Mouse (Mus musculus) adrenal gland, postnatal 4 days (tissue): ENCODE data around the gene Sync. TPM values are rescaled to one million over a fixed set of nuclear protein-coding genes. Genes with fewer than 3 reads are reported as not detected.

Experiments
- DNase-seq, 2 experiments: peaks; one replicate each; pipeline ENCODE4 v3.0.0; 2021 to 2022; ENCODE audit warnings: low spot score in 2 of 2, mixed read lengths in 2 of 2
- total RNA-seq, 2 experiments: library from RNA; stranded (reverse); gene quantifications; 2 replicates each; pipeline ENCODE4 v1.2.3; 2021

Gene Sync
- total RNA-seq, 2 experiments from 2014 or later = 3.8 to 4.4 TPM

DNA sequence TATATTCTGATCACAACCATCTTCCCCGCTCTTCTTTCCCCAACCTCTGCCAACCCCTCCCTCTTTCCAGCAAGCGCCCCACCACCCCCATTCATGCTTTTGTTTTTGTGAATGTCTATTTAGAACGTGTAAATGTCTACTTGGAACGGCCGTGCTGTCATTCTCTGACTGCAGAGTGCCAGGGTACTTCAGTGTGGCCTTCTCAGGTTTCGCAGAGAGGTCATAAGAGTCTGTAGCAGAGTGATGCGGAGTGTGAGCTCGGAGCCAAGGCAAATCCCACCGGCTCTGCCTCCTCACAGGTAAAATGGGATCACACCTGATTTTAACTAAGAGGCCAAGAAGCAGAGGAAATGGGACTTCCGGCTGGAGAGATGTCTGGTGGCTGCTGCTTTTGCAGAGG, 11.7 kb downstream of the Sync start:
- DNase-seq = no peak

DNA sequence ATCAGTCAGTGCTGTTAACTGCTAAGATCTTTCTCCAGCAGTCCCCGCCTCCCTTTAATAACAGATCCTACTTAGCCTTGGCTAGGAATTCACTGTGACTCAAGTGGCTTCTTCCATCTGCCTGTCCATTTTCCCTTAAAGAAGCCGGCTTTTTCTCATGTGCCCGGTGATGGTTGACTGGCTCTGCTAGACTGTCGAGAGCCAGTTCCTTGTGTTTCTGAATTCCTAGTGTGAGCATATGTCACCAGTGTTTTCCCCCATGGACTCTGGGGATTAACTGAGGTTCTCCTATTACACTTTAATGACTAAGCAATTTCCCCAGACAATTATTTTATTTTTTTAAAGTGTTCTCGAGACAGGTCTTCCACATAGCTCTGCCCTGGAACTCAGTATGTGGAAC, 16.0 kb downstream of the Sync start:
- DNase-seq = no peak

DNA sequence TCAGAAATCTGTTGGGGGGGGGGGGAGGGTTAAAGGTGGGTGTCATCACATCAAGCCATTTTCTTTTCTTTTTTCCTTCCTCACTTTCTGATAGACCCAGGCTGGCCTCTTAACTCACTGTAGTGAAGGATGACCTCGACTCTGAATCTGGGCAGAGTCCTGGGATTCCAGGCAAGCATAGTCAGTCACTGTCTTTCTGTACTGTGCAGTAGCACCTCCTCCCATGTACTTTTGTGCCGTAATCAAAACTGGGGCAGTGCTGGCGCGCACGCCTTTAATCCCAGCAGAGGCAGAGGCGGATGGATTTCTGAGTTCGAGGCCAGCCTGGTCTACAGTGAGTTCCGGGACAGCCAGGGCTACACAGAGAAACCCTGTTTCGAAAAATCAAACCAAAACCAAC, 16.4 kb downstream of the Sync start:
- DNase-seq = no peak

DNA sequence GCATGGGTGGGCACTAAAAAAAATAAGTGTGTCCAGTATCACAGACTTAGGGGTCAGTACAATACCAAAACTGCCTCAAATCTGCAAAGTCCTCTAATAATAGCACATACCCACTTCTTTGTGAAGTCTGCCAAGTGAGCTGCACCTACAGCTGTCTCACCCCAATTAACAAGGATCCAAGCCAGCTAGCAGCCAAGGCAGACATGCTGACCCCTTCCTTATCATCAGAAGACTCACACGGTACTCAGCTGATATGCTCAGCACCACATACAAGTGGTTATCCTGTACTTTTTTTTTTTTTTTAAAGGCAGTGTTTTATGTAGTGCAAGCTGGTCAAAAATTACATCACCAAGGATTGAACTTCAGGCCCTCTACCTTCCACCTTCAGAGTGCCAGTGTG, 16.9 kb downstream of the Sync start:
- DNase-seq = no peak

DNA sequence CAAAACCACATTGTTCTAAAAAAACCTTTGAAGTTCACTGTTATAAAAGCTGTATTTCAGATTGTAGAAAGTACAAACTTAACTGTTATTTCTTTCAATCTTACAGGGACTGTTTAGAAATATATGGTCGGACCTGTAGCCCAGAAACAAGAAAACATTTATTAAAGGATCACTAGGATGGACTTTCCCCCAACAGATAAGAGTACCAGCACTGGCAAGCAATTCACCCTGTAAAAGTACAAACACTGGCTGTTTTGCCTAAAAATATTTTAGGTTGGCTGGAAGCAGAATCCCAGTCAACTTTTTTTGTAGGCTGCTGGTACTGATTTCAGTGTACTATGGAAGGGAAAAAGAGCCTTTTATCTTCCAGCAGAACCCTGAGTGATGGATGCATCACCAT, 20.5 kb downstream of the Sync start:
- no peak for DNase-seq

DNA sequence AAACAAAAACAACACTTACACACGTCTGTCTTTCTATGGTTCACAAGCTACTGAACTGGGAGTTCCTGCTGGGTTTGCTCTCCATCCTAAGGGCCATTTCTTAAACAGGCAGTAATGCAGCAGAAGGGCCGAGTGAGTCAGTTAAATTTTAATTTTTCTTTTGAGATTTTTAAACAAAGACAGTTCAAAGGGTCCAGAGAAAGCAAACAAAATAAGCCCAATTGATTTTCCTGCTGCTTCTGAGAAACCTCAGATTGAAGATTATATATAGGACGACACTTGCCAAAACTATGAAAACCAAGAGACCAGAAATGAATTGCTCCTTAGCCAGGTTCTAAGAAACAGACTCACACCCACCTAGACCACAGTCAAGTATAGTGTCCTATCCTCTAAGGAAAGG, 26.5 kb downstream of the Sync start:
- DNase-seq = no peak

DNA sequence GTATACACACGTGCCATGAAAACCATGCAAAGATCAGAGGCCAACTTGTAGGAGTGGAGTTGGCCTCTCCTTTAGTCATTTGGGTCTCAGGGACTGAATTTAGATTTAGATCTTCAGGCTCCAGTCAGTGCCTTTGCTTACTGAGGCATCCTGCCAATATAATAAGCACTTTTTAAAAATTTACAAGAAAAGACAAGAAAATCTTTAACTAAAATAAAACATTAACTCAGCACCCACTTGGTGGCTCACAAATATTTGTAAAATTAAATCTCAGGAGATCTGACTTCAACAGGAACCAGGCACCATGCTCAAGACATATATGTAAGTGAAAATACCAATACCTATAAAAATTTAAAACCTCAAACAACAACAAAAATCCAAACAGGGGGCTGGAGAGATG, 33.5 kb downstream of the Sync start:
- no peak for DNase-seq

DNA sequence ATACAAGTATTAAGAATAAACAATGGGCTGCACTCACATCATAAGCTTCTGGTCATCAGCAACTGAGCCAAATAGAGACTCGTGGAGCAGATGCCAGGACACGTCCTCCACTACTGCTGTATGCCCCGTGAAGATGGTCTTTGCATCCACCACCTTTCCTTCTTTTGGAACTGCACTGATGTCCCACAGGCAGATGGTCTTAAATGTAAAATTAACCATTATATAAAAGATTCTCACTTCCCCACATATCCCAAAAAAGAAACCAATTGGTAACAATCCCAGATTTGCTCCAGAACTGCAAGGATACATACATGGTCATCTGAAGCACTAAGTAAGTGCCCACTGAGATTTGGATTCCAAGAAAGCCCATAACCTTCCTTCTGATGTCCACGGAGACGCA, 34.6 kb downstream of the Sync start:
- no peak for DNase-seq

DNA sequence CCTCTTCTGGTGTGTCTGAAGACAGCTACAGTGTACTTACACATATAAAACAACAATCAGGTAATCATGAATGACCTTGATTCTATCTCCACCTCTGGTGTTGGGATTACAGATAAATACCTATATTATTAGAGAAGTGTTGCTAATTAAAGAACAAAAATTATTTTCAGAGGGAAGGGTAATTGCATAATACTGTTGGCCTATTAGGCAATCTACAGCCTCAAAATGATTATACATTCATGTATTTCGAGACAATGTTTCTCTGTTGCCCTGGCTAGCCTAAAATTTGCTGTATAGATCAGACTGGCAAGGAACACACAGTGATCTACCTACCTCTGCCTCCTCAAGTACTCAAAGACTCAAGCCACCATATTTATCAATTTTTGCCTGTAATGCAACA, 36.1 kb downstream of the Sync start:
- no peak for DNase-seq

DNA sequence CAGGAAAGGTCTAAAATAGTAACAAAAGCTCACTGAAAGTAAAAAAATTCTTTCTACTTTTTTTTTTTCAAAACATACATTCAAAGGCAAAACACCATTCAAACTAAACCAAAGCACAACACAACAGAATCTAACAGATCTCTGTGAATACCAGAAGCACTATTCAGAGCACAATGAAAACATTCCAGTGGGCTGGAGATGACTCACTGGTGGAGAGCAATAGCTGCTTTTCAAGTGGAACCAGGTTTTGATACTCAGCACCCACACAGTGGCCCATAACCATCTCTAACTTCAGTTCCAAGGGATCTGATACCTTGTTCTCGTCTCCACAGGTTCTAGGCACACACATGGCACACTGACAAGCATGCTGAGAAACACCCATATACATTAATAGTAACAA, 37.3 kb downstream of the Sync start:
- DNase-seq = no peak

DNA sequence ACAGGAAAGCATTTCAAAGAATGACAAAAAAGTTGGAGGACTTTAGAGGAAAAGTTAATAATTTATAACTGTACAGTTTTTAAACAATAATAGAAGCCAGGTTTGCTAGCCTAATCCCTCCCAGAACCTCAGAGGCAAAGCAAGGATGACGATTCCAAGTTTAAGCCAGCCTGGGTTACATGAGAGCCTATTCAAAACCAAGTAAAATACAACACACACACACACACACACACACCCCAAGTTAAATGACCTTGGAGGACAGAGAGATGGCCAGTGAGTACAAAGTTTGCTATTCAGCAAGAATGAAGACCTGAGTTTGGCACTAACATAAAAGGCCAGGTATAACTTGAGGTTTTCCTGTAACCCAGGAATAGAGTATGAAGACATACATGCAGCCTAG, 38.8 kb downstream of the Sync start:
- no peak for DNase-seq

DNA sequence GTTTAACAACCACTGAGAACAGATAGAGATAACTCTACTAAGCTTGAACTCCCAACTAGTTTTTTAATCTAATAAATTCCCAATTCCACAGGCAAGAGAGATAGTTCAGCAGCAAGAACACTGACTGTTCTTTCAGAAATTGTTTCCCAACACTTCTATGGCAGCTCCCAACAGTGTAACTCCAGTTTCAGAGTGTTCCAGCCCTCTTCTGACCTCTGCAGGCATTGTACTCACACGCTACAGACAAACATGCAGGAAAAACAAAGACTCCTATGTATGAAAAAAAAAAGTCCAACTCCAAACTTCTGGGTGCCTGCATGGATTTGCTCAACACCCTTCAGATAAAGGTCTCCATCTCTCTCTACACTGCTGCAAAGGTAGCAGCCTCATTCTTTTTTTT, 45.4 kb downstream of the Sync start:
- no peak for DNase-seq

DNA sequence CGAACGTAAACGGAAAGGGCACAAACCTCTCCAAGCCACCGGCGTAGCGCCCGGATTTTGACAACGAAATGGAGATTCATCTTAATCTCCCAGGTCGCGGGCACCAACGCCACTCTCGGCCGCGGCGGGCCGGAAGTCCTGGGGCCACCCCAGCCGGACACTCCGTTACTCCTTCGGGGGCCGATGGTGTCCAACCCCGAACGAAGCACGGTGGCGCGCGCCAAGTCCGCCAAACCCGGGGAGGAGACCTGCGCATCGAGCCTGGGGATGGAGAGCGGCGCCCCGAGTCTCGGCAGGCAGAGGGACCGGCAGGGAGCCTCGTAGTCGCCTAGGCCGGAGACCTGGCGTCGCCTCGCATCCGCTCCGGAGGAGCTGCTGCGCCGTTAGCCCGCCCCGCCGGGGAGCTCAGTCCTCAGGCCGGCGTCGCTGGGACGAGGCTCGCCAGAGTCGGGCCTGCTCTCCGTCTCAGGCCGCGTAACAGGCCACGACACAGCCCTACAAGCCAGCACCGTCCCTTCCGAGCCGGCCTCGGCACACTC, 47.3 kb downstream of the Sync start:
- peak in 1 of 2 experiments; percentile 50 for DNase-seq

DNA sequence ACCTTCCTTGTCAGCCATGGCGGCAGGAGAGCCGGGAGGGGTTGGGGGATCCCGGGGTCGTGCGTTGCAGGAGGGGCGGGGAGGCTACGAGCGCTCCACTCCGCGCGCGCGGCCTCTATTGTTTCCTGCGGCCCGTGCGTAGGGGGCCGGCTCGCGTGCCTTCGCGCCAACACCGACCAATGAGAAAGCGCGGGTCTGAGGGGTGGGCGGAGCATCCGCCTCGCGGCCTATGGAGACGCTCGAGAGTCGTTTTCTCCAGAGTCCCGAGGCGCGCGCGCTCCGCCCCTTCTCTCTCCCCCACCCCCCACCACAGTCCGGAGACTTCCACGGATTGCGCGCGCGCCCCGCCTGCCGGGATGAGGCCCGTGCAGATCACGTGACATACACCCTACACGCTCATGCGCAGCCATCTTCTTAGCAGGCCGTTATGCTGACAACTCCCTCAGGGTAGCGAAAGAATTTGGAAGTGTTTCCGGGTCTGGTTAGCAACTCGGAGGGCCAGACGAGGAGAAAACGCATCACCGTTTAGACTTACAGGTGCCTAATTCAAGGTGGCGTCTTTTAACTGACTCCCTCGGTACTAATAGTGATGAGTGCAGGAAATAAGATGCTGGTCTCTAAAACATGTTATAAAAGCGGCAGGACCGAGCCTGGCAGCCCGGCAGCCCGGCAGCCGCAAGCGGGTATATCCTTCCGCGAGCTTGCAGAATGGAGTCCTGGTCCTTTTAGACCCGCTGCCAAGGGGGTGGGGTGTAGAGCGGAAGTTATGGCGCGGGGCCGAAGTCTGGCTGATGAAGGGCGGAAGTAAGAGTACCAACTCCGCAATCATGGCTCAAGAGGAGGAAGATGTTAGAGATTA, 48.0 kb downstream of the Sync start, which contains the start of the genes Rbbp4 and Zbtb8os:
Gene Rbbp4 (minus strand): TSS at position 155 of the 859 bp plus-strand sequence.
Gene Zbtb8os (plus strand): TSS at position 480 of the 859 bp plus-strand sequence.
- peak; percentile 89 to 94 for DNase-seq

DNA sequence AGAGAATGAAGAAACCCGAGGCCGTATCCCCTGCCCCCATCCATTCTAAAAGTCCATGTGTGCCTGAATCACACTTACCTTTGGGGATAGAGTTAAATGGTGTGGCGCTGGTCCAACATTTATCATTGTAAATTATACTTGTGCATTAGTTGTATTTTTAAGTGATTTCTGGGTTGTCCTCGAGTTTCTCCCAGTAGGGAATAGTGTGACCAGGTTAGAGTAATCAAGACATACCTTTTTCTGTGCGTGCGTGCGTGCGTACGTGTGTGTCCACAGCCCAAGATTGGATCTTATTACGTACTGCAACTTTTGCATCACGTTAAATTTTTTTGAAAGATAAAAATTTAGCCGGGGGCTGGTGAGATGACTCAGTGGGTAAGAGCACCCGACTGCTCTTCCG, 48.9 kb downstream of the Sync start:
- DNase-seq = no peak

DNA sequence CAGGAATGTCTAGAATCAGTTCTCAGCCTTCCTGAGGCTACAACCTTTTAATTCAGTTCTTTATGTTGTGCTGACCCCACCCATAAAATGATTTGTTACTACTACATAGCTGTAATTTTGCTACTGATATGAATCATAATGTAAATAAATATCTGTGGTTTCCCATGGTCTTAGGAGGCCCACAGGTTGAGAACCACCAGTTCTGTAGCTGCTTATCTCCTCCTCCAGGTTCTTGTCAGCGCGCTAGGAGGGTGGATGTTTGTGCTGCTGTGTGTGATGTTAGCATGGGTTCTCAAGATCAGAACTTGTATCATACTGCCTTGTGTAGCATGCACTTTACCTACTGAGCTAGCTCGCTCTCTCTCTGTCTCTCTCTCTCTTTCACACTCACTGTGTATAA, 52.3 kb downstream of the Sync start:
- DNase-seq = no peak

DNA sequence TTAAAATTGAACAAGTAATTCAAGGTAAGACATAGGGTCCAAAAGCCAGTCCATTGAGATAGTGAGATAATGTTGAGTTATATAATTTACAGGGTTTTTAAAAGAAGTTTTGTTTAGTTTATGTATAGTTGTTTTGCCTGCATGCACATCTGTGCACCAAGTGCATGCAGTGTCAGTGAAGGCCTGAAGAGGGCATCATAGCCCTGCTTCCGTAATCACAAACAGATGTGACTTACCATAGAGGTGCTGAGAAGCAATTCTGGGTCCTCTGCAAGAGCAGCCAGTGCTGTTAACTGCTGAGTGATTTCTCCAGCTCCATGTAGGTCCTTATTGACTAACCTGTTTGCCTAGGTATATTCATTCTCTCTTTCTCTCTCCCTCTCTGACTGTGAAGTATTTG, 54.5 kb downstream of the Sync start:
- no peak for DNase-seq

DNA sequence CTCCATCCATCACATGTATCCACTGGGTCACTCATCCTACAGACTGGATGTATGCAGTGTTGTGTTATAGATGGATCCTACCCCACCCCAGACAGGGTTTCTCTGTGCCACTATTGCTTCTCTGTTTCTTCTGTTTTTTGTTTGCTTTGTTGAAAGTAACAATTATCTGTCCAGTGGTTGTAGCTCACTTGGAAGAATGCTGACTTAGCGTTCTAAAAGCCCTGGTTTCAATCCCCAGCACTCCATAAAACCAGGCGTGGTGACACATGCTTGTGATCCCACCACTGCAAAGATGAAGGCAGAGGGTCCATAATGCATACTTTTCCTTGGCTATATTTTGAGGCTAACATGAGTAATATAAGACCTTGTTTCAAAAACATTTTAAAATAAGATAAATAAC, 55.3 kb downstream of the Sync start:
- DNase-seq = no peak

DNA sequence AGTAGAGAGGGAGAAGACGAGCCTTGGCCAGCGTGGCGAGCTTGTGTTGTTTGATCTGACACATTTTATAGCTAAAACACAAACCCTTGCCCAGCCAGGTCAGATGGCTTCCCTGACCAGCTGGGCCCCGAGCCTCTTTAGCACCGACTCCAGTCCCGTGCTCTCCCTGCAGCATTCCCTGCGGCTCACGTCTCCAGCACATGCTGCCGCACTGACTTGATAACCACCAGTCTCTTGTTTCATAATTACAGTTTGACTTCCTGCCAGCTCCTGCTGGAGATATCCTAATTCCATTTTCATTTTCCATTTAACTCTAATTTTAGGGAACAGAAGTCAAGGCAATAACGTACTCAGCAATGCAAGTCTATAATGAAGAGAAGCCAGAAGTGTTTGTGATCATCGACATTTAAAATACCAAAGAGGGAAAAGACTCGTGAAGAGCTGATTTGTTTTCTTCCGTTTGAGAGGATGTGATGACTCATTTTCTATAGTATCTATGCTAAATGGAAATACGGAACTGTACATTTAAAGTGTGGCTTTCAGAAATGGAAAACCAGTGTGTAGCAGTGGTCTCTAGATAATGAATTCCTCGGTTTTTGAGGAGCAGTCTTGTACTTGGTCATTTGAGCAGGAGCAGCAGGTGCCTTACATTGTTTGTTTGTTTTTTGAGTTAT, 59.2 kb downstream of the Sync start:
- DNase-seq = no peak

DNA sequence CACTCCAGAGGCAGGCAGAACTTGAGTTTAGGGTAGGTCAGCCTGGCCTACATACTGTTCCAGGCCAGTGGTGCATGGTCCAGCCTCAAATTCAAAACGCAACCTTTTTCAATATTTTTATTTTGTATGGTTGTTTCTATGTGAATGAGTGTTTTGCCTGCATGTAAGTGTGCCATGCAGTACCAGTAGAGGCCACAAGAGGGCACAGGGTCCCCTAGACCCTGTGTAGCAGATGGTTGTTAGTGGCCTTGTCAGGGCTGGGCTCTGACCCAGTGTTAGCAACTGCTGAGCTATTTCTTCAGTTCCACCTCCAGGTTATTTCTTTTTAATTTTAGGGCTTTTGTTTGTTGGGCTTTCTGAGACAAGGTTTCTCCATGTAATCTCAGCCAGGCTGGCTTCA, 63.2 kb downstream of the Sync start:
- DNase-seq = peak; percentile 38 to 50

DNA sequence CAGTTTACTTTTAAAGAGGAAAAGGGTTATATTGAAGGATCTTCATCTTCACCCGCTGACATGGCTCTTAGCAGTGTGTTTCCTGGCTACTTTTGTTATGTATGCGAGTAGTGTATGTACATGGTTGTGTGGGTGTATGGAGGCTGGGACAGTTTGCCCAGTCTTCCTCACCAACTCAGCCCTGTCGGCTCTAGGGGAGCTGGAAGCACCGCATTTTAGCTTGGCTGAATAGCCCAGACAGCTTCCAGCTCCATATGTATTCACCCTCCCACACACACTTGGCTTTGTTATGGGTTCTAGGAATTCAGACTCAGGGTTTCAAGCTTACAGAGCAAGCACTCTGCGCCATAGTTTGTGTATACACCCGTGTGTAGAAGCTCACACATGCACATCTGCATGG, 63.7 kb downstream of the Sync start:
- no peak for DNase-seq

DNA sequence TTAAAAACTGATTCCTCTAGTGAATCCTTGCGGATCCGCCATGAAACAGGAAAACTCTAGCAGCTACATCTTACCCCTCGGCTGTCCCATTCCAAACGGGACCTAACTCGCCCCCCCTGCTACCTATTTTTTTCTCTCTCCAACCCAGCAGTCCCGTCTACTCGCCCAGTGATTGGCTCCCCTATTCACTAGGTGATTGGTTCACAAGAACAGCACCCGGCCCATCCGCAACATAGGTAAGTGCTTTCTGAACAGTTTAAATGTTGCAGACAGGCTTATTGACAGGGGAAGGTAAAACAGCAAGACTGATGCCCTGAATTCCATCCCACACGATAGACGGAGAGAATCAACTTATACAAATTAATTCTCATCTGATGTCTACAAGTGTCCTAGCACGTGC, 65.8 kb downstream of the Sync start:
- no peak for DNase-seq
